Mouse (Mus musculus) mature B cell (primary cell): ENCODE measurements around the gene Tbc1d32.
"Not testable (repeated sequence)": the region's sequence is repeated elsewhere in the genome, so short reads cannot be mapped to it uniquely, and the experiment has no call there.

Experiments
- in situ Hi-C: fragments of 300-500 bp; cut with MboI; formaldehyde crosslinking; loops from 2 replicates; pipeline ENCODE4 v1.14.3; 2019

Tbc1d32 gene

DNA sequence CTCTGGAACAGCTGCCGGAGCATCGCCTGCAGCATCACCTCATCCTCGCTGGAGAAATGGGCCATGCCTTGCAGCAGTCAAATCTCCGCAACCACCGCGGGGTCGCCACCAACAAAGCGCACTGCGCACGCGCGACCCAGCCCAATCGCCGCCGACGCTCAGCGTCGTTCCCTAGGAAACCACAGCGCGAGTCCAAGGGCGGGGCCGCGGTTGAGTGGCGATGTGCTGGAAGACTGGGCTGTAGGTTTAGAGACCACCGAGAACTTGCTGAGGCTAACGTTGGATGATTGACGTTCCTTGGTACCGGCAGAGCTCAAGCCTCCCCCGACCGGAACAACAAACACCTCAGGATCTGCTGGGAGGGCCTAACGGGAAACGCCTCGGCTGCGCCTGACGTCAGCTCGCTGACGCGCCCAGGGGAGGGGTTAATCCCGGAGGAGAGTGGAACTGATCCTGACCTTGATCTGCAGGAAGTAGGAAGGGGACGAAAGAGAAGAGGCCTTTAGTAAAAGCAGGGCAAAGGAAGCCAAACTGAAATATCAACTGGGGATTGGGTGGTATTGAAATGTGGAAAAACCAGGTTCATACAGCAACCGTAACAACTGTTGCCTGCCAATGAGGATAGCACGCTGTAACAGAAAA, at the start of gene Tbc1d32:
Tbc1d32 (minus strand) TSS at position 122 of the 642 bp plus-strand sequence.
- in situ Hi-C loops = no loop called here

DNA sequence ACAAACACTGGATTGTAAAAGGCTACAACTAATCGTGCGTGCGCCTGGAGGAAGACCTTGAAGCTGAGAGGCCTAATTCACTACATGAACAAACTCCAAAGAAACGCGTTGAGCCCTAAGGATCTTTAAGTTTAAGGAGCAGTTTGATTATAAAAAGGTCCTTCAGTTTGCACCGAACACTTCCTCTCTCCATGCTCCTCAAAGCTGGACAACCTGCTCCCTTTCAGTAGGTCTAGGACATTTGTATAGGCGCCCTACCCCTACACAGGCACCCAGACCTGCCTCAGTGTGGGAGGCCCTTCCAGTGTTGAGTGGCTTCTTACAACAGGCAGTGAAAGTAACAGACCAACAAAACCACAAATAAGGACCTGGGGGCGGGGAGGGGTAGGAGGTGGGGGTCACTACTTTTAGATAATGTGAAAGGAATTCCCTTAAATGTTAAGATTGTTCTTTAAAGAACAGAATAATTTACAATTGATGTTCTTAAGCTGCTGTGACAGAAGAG, 666 bp downstream of the Tbc1d32 start:
- in situ Hi-C loops = no loop called here

DNA sequence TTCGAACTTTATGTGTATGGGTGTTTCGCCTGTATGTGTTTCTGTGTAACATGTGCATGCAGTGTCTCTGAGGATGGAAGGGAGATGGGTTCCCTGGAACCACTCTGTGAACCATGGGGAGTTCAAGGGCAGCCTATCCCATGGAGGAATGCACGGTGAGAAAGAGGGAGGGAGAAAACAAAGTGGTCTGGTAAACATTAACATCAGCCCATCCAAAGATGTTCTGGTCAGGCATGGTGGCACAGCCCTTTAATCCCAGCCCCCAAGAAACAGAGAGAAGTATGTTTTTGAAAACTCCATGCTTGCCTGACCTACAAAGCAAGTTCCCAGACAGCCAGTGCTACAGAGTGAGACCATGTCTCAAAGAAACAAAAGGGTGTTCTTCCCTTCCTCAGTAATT, 12.7 kb downstream of the Tbc1d32 start:
- in situ Hi-C loops = no loop called here

DNA sequence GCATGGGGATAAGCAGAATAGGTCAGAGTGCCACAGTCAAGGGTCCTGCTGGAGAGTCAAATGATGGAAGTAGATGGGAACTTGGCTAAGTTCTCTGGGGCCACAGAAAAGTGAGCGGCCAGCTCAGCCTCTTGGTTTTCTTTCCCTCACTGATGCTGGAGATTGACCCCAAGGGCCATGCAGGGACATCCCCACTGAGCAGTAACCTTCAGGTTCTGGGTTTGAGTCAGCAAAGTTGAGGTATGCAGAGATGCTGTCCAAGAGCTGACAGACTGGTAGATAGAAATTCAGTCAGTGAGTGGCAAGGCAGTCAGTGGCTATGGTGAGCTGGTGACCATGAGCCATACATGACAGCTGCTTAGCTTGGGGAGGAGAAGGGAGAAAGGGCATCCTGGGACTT, 18.1 kb downstream of the Tbc1d32 start:
- in situ Hi-C loops = no loop called here

DNA sequence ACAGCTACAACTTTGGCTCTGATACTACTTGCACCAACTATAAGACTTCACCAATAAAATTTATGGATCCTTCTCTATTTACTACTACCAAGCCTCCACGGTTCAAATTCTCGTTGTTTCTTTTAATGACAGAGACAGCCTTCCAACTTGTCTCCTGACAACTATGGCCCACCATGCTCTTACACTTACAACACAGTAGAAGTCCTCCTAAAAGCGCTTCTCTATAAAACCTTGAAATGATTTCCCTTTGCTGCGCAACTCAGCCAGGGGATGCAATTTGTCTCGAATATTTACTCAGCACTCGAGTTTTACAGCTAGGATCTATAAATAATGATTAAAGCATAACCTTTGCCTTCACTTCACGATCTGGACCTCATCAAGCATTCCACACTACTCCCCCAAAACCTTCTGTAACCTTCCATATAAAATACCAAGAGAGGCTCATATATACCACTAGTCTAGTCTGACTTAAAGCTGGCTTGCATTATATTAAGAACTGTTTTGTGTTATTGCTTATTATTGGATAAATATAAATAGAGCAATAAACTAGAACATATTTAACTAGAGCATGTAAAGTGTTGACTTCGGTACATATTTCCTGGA, 21.6 kb downstream of the Tbc1d32 start:
- in situ Hi-C loops = no loop called here

DNA sequence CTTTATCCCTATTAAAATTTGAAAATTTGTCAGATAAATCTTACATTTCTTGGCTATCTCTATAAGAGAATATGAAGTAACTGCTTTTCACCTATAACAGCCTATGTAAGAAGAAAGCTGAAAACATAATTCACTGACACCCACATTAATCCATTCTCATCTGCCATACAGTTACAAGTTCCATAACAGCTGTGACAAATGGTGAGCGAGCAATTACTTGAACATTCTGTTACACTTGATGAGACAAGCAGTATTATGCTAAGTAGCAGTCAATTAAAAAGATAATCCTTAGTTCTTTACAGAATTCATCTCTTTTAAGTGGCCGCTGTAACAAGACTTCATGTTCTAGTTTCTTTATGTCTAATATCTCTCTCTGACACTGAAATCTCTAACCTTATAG, 24.1 kb downstream of the Tbc1d32 start:
- in situ Hi-C loops = no loop called here

DNA sequence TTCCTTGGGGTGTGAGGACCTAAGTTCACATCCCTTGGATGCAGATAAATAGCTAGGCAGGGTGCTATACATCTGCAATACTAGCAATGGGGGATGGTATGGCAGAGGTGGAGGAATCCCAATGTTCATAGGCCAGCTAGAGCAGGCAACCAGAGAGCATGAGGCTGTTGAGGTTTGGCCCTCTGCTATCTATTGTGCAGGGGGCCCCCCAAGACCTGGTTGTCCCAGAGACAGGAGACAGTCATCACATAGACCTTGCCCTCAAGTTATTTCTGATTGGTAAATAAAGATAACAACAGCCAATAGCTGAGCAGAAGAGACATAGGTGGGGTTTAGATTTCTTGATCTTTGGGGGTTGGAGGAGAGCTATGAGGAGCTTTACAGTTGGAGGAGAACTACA, 28.6 kb downstream of the Tbc1d32 start:
- in situ Hi-C loops = no loop called here

DNA sequence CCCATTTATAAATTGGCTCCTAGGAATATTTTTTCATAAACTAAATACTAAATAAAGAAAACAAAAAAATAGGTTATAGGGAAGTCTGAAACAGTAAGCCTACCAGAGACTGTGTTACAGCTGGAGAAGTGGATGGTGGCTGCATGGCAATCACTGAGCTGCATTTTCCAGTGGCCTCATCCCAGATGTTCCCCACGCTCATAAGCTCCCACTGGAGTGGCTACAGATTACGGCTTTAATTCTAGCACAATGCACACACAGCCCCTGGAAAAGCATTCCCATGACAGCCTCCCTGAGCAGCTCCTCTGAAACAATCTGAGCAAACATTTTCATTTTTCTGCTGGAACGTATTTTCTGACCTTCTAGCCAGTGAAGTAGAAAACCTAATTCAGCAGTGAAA, 29.8 kb downstream of the Tbc1d32 start:
- in situ Hi-C loops = no loop called here

DNA sequence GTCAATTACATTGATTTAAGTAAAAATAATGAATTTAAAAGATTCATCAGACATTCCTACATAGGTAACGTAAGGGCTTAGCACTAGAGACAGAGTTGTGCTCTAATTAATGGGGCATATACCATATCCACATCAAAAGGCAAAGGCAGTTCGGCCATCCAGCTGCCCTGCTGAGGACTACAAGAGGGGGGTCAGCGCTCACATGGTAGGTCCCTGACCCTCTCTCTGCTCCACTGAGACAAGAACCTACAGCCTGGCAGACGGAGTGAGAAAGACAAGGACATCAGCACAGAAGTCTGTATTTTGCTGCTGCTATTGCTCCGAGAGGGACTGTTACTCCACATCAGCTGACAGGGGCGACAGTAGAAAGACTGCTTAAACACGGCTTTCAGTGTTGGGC, 34.2 kb downstream of the Tbc1d32 start:
- in situ Hi-C loops = no loop called here

DNA sequence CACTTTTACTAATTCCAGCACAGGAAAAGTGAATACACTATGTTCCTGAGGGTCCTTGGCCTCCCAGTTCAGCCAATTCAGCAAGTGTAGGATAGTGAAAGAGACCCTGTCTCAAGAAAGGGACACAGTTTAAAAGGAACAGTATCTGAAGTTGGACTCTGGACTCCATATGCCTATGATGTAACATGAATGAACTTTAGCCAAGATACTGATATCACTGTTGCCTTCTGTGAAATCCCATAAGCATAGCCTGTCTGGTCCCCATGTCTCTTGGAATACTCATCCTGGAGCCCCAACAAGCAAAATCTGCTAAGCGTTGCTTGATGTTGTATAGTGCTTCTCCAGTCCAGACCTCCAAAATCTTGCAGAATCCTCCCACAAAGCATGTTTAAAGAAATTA, 46.8 kb downstream of the Tbc1d32 start:
- in situ Hi-C loops = no loop called here

DNA sequence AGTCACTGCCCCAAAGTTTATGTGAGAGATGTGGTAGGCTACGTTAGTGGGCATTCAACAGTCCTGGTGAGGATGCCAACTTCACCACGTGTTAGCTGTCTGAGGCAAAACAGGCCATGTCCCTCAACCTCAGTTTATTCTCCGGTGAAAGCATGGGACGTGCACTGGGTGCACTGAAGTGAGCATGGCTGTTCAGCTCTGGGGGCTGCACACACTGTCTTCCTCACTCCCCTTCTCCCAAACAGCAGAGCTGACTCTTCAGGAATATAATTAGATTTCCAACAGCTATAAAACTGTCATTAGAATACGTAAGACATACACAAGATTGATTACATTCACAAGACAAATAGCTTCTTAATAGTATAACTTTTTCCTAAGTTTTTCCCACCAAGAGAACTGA, 55.3 kb downstream of the Tbc1d32 start:
- in situ Hi-C loops = no loop called here

DNA sequence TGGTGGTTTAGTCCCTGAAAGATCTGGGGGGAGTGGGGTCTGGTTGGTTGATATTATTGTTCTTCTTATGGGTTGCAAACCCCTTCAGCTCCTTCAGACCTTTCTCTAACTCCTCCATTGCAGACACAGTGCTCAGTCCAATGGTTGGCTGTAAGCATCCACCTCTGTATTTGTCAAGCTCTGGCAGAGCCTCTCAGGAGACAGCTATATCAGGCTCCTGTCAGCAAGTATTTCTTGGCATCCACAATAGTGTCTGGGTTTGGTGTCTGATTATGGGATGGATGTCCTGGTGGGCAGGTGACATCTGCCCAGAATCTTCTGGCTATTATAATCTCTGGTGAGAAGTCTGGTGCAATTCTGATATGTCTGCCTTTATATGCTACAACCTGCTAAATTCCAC, 60.8 kb downstream of the Tbc1d32 start:
- in situ Hi-C loops = not testable (repeated sequence)

DNA sequence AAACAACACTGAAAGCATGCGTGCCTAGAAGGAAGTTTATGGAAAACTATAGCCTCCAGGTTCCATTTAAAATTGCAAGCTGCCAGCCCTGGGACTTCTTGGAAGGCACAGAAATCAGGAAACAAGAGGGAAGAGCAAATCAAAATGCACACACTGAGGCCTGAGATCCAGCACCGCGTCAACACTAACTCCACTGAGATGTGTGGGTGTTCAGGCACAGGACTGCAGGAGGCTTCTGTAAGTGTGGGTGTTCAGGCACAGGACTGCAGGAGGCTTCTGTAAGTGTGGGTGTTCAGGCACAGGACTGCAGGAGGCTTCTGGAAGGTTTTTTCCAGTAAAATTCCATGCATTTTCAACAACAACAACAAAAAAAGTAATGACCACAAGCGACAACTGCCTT, 62.7 kb downstream of the Tbc1d32 start:
- in situ Hi-C loops = no loop called here

DNA sequence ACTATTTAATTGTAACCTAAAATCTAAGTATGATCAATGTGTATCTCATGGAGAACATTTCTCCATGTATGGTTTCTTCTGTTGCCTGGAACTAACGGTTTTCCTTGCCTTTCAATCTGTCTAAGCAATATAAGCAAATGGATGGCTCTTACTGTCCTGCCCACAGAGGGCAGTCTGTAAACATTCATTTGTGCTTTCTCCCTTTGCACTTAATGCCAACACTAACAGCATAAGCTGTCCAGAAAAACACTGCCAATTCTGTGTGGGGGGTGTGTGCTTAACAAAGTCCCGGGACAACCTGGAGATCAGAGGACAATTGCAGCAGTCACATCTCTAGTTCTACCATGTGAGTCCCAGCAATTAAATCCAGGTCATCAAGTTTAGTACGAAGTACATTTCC, 64.1 kb downstream of the Tbc1d32 start:
- in situ Hi-C loops = no loop called here

DNA sequence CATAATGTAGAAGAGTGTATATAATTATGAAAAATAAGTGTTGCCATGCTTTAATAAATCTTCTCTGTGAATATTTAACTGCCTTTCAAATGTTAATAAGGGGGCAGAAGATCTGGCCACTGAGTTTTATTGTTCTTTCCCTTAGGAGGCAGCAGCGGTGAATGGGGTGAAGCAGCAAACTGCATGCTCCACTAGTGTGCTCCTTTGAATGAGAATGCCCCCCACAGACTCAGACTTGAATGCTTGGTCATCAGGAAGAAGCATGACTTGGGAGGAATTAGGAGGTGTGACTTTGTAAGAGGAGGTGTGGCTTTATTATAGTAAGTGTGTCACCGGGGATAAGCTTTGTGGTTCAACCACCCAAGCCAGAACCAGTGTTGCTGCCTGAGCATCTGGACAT, 69.7 kb downstream of the Tbc1d32 start:
- in situ Hi-C loops = no loop called here

DNA sequence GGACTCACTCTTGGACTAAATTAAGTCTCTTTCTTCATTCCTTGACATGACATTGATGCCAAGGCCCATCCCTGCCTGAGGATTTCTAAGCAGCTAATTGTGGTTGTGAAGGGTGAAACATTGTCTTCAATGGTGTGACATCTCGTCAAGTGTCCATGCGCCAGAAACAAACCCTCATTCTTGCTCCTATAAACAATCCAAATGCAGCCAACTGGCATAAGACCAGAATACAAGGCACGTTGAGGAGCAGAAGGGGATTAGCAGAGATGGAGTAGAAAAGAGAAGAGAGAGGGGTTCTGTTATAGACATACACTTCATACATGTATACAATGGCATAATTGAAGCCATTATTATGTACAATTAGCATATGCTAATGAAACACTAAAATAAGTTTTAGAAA, 70.3 kb downstream of the Tbc1d32 start:
- in situ Hi-C loops = no loop called here

DNA sequence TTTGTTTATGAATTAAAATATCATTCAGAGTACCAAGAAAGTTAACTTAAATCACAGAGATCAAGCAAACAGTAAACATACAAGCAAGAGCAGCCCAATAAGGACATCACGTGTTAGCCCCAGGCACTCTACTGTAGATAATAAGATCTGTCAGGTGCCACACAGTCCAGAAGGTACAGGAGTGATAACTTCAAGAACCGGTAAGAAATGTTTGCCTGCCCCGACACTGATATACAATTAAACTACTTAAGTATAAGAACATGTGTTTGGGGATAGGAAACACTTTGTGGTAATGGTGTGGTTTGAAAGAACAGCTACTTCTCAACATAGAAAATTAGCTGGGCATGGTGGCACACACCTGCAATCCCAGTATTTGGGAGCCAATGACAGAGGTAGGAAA, 71.5 kb downstream of the Tbc1d32 start:
- in situ Hi-C loops = no loop called here

DNA sequence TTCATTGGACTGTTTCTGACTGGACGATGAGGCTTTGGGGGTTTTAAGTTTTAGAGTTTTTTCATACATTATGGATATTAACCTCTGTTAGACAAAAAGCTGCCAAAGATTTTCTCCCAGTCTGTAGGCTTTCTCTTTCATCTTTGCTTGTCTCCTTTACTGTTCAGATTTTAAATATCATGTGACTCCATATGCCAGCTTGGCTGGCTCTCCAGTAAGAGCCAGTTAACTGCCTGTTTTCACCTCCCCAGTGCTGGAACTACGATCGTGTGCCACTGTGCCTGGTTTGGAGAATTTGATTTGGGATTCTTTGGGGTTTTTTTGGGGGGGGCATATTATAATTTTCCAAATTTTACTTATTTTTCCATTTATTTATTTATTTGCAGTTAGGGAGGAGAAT, 79.6 kb downstream of the Tbc1d32 start:
- in situ Hi-C loops = no loop called here

DNA sequence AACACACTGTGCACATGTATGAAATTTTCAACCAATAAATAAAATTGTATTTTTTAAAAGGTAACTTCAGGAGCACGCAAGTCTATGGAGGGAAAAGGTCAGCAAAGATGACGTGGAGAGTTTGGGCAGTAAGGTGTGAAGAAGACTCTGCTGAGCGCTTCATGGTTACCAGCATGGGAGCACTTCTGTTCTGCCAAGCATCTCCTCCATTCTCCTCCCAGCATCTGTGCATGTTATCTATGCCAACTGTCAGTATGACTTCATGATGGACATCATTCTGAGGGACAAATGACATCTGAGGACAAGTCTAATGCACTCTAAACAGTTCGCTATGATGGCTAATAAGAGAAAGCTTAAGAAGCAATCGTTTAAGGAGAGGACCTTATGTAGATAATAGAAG, 91.3 kb downstream of the Tbc1d32 start:
- in situ Hi-C loops = no loop called here

DNA sequence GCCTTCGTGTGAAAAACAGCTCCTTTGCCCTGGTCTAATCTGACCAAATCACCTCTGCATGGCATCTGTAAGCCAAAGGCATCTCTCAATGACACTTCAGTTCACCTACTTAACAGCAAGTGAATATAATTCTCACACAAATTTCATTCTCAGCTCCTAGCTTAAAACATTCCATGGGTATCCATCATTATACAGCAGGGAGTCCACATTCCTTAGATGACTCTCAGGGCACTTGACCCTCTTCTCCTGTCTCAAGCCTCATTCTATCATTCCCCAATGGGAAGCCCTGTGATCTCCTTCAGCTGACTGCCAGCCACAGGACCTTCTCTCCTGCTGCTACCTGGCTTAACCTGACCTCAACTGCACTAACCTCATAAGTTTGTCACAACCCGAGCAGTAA, 98.8 kb downstream of the Tbc1d32 start:
- in situ Hi-C loops = no loop called here

DNA sequence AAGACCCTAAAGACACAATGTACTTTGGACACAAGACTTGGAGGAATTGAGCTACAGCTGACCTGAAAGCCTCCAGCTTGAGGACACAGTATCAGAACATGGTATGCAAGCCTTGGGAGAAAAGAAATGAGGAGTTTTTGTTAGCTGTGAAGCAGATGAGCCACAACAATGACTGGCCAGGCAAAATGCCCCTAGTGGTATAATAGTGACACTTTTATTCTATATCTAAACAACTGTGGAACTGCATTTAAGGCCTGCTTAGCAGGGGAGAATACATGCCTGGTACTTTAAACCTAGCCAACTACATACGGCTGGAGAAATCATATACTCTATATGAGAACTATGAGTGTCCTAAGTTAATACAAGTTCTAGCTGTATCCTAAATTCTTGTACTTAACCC, 101.5 kb downstream of the Tbc1d32 start:
- in situ Hi-C loops = no loop called here

DNA sequence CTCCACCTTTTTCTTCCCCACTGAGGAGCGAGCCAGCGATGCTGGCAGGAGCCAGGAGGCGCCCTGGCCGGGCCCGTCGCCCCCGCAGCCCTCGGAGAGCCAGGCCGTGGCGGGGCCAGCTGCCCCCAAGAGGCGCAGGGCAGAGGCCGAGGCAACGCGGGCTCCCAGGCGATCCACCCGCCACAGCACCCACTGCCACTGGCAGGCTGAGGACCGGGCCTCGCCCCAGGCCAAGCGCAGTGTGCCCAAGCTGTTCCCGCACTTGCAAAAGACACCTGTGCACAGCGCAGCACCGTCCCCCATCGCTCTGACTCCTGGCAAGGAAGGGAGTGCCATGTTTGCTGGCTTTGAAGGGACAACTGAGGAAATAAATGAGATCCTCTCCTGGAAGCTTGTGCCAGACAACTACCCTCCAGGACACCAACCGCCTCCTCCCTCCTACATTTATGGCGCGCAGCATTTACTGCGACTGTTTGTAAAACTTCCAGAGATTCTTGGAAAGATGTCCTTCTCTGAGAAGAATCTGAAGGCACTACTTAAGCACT, 112.8 kb downstream of the Tbc1d32 start:
- in situ Hi-C loops = no loop called here

DNA sequence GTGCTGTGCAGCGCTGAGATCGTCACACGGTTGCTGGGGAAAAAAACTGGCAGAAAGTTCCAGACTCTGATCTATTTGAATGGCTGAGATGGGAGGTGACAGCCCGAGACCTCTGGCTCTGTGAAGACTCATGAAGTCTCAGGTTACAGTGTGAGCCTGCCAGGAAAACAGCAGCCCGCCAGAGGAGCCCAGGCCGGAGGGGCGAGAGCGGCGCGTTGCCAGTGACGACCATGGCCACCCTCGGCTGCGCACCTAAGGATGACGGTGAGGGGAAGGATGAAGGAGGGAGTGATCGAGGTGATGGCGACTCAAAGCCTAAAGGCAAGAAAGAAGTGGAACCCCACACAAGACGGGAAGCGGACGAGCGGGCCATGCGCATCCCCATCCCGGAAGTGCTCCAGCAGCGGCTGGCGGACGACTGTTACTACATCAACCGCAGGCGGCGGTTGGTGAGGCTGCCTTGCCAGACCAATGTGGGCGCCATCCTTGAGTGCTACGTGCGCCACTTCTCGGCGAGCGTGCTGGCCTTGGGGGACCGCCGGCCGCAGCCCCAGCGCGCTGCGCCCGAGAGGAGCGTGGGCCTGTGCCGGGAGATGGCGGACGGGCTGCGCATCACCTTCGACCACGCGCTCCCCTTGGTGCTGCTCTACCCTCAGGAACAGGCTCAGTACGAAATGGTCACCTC, 113.4 kb downstream of the Tbc1d32 start:
- in situ Hi-C loops = no loop called here
